Mouse (Mus musculus): ENCODE results near the gene Ube2v1. TPM values are rescaled to one million over a fixed set of nuclear protein-coding genes. Genes with fewer than 3 reads are reported as not detected.

Gene Ube2v1
- polyA plus RNA-seq, 1 experiment from 2014 or later, result 273 TPM

DNA sequence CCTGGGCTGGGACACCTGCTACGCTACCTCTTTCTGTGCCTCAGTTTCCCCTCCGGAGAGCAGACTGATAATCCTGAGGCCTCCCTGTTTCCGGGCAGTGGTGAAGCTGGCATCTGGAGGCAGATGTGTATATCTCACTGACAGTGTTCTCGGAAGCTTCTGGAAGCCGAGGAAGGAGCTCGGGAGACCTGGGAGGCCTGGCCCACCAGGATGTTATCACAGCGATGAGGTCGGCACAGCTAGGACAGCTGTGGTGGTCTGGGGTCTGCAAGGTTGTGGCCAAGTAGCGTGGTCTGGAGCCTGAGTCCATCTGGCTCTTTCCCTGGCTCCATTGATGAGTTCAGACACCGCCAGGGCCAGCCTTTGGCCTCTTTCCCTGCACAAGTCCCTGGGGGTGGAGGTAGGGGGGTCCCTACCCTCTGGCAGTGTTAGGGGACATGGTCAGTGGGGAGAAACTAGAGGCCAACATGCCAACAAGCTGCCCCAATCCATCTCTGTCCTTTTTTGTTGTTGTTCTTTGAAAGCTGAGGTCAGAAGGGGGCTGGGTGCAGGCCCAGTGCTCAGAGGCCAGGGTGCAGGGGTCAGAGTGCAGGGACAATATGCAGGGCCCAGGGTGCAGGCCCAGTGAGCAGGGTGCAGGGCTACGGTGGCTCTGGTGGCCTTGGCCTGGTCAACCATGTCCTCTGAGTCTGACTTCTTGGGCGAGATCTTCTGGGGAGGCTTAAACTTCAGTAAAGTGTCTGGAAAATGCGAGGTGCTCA lies 67.2 kb downstream of the Ube2v1 start:
- H3K27ac ChIP-seq (ENCODE audit: low read depth, low read length), result no peak overlapping the region
- H3K4me3 ChIP-seq (ENCODE audit: low read depth, low read length), result no peak overlapping the region
- H3K9me3 ChIP-seq (ENCODE audit: control insufficient read depth, low read length), result no peaks in the 10 kb centered on the region
- H3K36me3 ChIP-seq (ENCODE audit: control insufficient read depth, insufficient read depth, low read length), result no peaks in the 10 kb centered on the region
- DNase-seq (ENCODE audit: low spot score, missing footprints) (no peak), ATAC-seq (ENCODE audit: low FRiP score) (no peak)
- H3K4me2 ChIP-seq, result no peak overlapping the region
- WGBS, result 85% methylated on average over 13 of the region's 13 CpGs
- no peaks in the 10 kb centered on the region for H3K27me3 ChIP-seq (ENCODE audit: control insufficient read depth, insufficient read depth, low read length)
- H3K4me1 ChIP-seq (ENCODE audit: control insufficient read depth, insufficient read depth, low read length), result peaks cover 3% of the 10 kb centered on the region
- H3K9ac ChIP-seq (ENCODE audit: low read length), result no peak overlapping the region

DNA sequence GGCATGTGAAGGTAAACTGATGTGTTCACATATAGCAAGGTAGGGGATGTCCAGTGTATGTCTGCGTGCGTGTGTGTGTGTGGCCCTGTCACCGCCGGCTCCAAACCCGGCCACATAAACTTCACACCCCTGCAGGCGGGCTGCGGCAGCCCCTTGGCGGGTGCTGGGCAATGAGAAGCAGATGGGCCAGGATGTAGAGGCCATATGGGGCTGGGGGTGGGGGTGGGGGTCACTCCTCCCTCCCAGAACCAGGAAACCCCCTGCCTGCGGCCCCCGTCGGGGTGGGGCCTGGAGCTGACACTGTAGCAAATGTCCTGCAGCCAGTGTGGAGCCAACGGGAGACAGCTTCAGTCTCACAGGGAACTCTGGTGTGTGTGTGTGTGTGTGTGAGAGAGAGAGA lies 68.2 kb downstream of the Ube2v1 start:
- H3K4me3 ChIP-seq (ENCODE audit: low read depth, low read length), result no peak overlapping the region
- H3K36me3 ChIP-seq (ENCODE audit: control insufficient read depth, insufficient read depth, low read length), result no peaks in the 10 kb centered on the region
- H3K9ac ChIP-seq (ENCODE audit: low read length), result no peak overlapping the region
- no peaks in the 10 kb centered on the region for H3K9me3 ChIP-seq (ENCODE audit: control insufficient read depth, low read length)
- H3K27ac ChIP-seq (ENCODE audit: low read depth, low read length), result no peak overlapping the region
- H3K4me2 ChIP-seq, result no peak overlapping the region
- DNase-seq (ENCODE audit: low spot score, missing footprints) (no peak), ATAC-seq (ENCODE audit: low FRiP score) (no peak)
- WGBS, result 50% methylated on average over 12 of the region's 12 CpGs
- no peaks in the 10 kb centered on the region for H3K27me3 ChIP-seq (ENCODE audit: control insufficient read depth, insufficient read depth, low read length)
- peaks cover 9% of the 10 kb centered on the region for H3K4me1 ChIP-seq (ENCODE audit: control insufficient read depth, insufficient read depth, low read length)

- Histone ChIP-seq H3K27ac (ENCODE audit: low read depth, low read length) (no peak overlapping the region), H3K36me3 (ENCODE audit: control insufficient read depth, insufficient read depth, low read length) (no peaks in the 10 kb centered on the region), H3K9me3 (ENCODE audit: control insufficient read depth, low read length) (no peaks in the 10 kb centered on the region), H3K27me3 (ENCODE audit: control insufficient read depth, insufficient read depth, low read length) (no peaks in the 10 kb centered on the region), H3K4me3 (ENCODE audit: low read depth, low read length) (no peak overlapping the region), H3K4me1 (ENCODE audit: control insufficient read depth, insufficient read depth, low read length) (peaks cover 9% of the 10 kb centered on the region), H3K9ac (ENCODE audit: low read length) (no peak overlapping the region), H3K4me2 (no peak overlapping the region)
- no peak for DNase-seq (ENCODE audit: low spot score, missing footprints)
- ATAC-seq (ENCODE audit: low FRiP score), result no peak
- 81% methylated on average over 5 of the region's 5 CpGs for WGBS
Measured at GRCm38 (mm10) chr2:167563035-167563434, 68.9 kb downstream of the Ube2v1 start.

DNA sequence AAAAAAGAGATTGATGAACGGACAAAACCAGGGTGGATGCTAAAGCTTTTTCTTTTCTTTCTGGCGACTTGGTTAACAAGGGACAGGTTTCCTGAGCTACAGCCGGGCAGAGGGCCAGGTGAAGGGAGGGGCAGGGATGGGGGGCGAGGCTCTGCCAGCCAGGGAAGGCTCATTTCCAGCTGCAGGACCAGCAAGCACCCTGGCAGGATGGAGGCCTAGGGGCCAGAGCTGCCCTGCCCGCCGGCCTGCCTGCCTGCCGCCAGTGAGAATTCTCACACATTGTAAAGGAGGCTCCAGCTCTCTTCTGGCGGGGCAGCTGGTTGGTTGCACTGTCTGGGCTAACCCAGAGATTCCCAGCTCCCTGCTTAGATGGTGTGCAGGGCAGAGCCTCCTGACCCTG lies 69.8 kb downstream of the Ube2v1 start:
- H3K4me3 ChIP-seq (ENCODE audit: low read depth, low read length), result no peak overlapping the region

GRCm38 (mm10) chr2:167559413-167559812 lies 72.5 kb downstream of the Ube2v1 start:
- DNase-seq (ENCODE audit: low spot score, missing footprints) (peak; percentile 88), ATAC-seq (ENCODE audit: low FRiP score) (peak; percentile 58; the same call in 1 of the 2 replicates)
- H3K4me2 ChIP-seq, result peak overlapping the region; percentile 37
- peak overlapping the region; percentile 58 for H3K9ac ChIP-seq (ENCODE audit: low read length)
- 11% methylated on average over 25 of the region's 27 CpGs for WGBS
- 0 out of 2 replicates have a peak overlapping the region, but pooled peaks have one; percentile 9 for H3K4me3 ChIP-seq (ENCODE audit: low read depth, low read length)
- H3K27me3 ChIP-seq (ENCODE audit: control insufficient read depth, insufficient read depth, low read length), result no peaks in the 10 kb centered on the region
- H3K4me1 ChIP-seq (ENCODE audit: control insufficient read depth, insufficient read depth, low read length), result peaks cover 9% of the 10 kb centered on the region
- no peak overlapping the region for H3K27ac ChIP-seq (ENCODE audit: low read depth, low read length)
- H3K9me3 ChIP-seq (ENCODE audit: control insufficient read depth, low read length), result no peaks in the 10 kb centered on the region
- H3K36me3 ChIP-seq (ENCODE audit: control insufficient read depth, insufficient read depth, low read length), result no peaks in the 10 kb centered on the region

More for the DNA sequence above, 69.8 kb downstream of the Ube2v1 start:
- H3K4me1 ChIP-seq (ENCODE audit: control insufficient read depth, insufficient read depth, low read length), result peaks cover 9% of the 10 kb centered on the region
- H3K27ac ChIP-seq (ENCODE audit: low read depth, low read length), result no peak overlapping the region
- no peaks in the 10 kb centered on the region for H3K36me3 ChIP-seq (ENCODE audit: control insufficient read depth, insufficient read depth, low read length)
- no peak overlapping the region for H3K9ac ChIP-seq (ENCODE audit: low read length)
- 52% methylated on average over 8 of the region's 8 CpGs for WGBS
- H3K9me3 ChIP-seq (ENCODE audit: control insufficient read depth, low read length), result no peaks in the 10 kb centered on the region
- no peak for DNase-seq (ENCODE audit: low spot score, missing footprints)
- ATAC-seq (ENCODE audit: low FRiP score), result no peak
- H3K4me2 ChIP-seq, result no peak overlapping the region
- H3K27me3 ChIP-seq (ENCODE audit: control insufficient read depth, insufficient read depth, low read length), result no peaks in the 10 kb centered on the region

Small RNAs within 50 kb of the gene (microRNA-seq; reads per million reads assigned to microRNA genes)
- gene Gm22355, result not detected

Other genes with a start within 250 kb of the Ube2v1 start
- 15.1 and 17.2 TPM in 2 replicates for gene Slc9a8, start 210.4 kb downstream of the Ube2v1 start, polyA plus RNA-seq (2014; fragmentation: Nextera tagmentation; extraction: Ambion mirVana)
- 140 and 150 TPM in 2 replicates for gene Rnf114, start 139.4 kb downstream of the Ube2v1 start, polyA plus RNA-seq (2014; fragmentation: Nextera tagmentation; extraction: Ambion mirVana)
- 15.6 and 15.8 TPM in 2 replicates for gene Spata2, start 139.2 kb downstream of the Ube2v1 start, polyA plus RNA-seq (2014; fragmentation: Nextera tagmentation; extraction: Ambion mirVana)
- gene Snai1, start 93.9 kb downstream of the Ube2v1 start, polyA plus RNA-seq (2014; fragmentation: Nextera tagmentation; extraction: Ambion mirVana), result 18.4 and 20.8 TPM in 2 replicates
- 5.8 and 5.9 TPM in 2 replicates for gene Gm20431, start 29.4 kb upstream of the Ube2v1 start, polyA plus RNA-seq (2014; fragmentation: Nextera tagmentation; extraction: Ambion mirVana)
- 2.3 and 2.5 TPM in 2 replicates for gene Cebpb, start 56.8 kb upstream of the Ube2v1 start, polyA plus RNA-seq (2014; fragmentation: Nextera tagmentation; extraction: Ambion mirVana)
- 25.1 and 31.5 TPM in 2 replicates for gene Tmem189, start 57.7 kb upstream of the Ube2v1 start, polyA plus RNA-seq (2014; fragmentation: Nextera tagmentation; extraction: Ambion mirVana)

Data from midbrain, embryonic 11.5 days (tissue).